Mouse (Mus musculus): Measurements from ENCODE around the gene Rpl21.

GRCm38 (mm10) chr5:146876024-146876423 lies 43.3 kb downstream of the Rpl21 start:
- no peak for TF ChIP-seq POLR2A (IDR thresholded peaks at IDR 0.05; ENCODE audit: low read depth, low read length)
- no peak for TF ChIP-seq CTCF (IDR thresholded peaks at IDR 0.05; ENCODE audit: extremely low read depth, insufficient read length, insufficient replicate concordance, low read depth, low read length)

All from small intestine, adult 2 months (tissue).